Mouse (Mus musculus) heart, adult 2 months (tissue): Measurements from ENCODE around the gene Bub1b.

Source experiments
- CTCF ChIP-seq: fragments of 200-600 bp; IDR thresholded peaks from 2 replicates; pipeline ENCODE4 v1.8.1; 2022; ENCODE audit warnings: antibody characterized with exemption, mild to moderate bottlenecking, moderate library complexity
- EP300 ChIP-seq: fragments of 200-500 bp; IDR thresholded peaks from 2 replicates; pipeline ENCODE4 v1.6.1; 2011; ENCODE audit warnings: low read depth, low read length, control low read depth; ENCODE audit not compliant: insufficient read depth

GRCm38 (mm10) chr2:118618013-118618412 lies 20.0 kb downstream of the Bub1b start:
- no peak for TF ChIP-seq CTCF
- TF ChIP-seq EP300 = no peak
